Mouse (Mus musculus): ENCODE measurements around the gene Zfp768. TPM values are rescaled to one million over a fixed set of nuclear protein-coding genes. Genes with fewer than 3 reads are reported as not detected.
"Not testable (repeated sequence)": the region's sequence is repeated elsewhere in the genome, so short reads cannot be mapped to it uniquely, and the experiment has no call there.

Zfp768 gene
- total and polyA plus RNA-seq, 3 experiments: 10.9 to 33.6 (median 12.3) TPM

DNA sequence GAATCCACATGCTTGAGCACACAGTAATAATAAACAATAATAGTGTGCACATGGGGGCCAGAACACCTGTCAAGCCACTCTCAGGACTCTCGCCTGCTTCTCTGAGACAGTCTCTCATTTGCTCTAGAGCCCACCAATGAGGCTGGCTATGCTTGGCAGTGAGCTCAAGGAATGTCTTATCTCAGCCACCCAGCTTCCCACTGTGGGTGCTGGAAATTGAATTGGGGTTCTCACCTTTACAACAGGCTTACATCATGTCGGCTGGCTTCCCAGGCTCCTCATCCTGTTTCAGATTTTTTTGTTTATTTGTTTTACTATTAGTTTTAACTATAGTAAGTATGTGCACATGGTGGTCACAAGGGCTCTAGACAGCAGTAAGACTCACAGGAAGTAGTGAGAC, 25.8 kb upstream of the Zfp768 start:
- peaks cover 30% of the 10 kb centered on the region for H3K4me1 ChIP-seq (ENCODE audit: insufficient read depth, low read depth, low read length)
- peaks cover 17% of the 10 kb centered on the region for H3K36me3 ChIP-seq (replicated peaks)
- ATAC-seq (ENCODE audit: extremely low read depth, insufficient number of reproducible peaks, low FRiP score, poor library complexity, severe bottlenecking): no peak
- DNase-seq (ENCODE audit: low spot score): no peak
- no peak overlapping the region for H3K4me3 ChIP-seq (ENCODE audit: low read depth, low read length)
- TF ChIP-seq GATA1 (IDR thresholded peaks at IDR 0.05; ENCODE audit: borderline replicate concordance, low read length): no peak
- TF ChIP-seq POLR2AphosphoS5 (IDR thresholded peaks at IDR 0.05; ENCODE audit: insufficient replicate concordance, low read depth, low read length): no peak
- TF ChIP-seq GATA2 (IDR thresholded peaks at IDR 0.05; ENCODE audit: borderline replicate concordance, low read depth, low read length): no peak
- no peak for TF ChIP-seq CTCF (IDR thresholded peaks at IDR 0.05; ENCODE audit: low read depth, low read length)
- no peak; the same call in 1 of the 2 replicates for TF ChIP-seq TAL1 (conservative IDR thresholded peaks at IDR 0.05; ENCODE audit: low read depth, low read length)
- H3K9me3 ChIP-seq (replicated peaks): no peaks in the 10 kb centered on the region
- peaks cover 7% of the 10 kb centered on the region for H3K27me3 ChIP-seq (ENCODE audit: insufficient read depth, low read length)

DNA sequence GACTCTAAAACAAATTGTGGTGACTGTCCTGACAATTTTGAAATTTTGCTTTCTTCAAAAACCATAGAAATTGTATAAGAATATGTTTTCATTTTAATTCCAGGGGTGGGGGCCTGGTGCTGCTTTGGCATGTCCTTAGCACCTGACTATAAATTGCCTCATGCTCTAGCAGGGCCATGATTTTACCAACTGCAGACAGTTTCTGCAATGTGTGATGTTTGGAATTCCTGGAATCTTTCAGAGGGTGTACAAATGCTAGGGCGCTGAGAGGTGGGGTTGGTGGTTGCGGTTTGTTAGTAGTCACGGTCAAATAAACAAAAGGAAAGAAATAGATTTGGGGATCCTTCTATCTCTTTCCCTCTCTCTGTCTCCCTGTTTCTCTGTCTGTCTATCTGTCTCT, 20.9 kb upstream of the Zfp768 start:
- TF ChIP-seq GATA2 (IDR thresholded peaks at IDR 0.05; ENCODE audit: borderline replicate concordance, low read depth, low read length) (no peak), TAL1 (conservative IDR thresholded peaks at IDR 0.05; ENCODE audit: low read depth, low read length) (no peak), POLR2AphosphoS5 (IDR thresholded peaks at IDR 0.05; ENCODE audit: insufficient replicate concordance, low read depth, low read length) (no peak), CTCF (IDR thresholded peaks at IDR 0.05; ENCODE audit: low read depth, low read length) (no peak), GATA1 (IDR thresholded peaks at IDR 0.05; ENCODE audit: borderline replicate concordance, low read length) (no peak)
- DNase-seq (ENCODE audit: low spot score) (no peak), ATAC-seq (ENCODE audit: extremely low read depth, insufficient number of reproducible peaks, low FRiP score, poor library complexity, severe bottlenecking) (no peak)
- Histone ChIP-seq H3K9me3 (replicated peaks) (no peaks in the 10 kb centered on the region), H3K4me3 (ENCODE audit: low read depth, low read length) (no peak overlapping the region), H3K27me3 (ENCODE audit: insufficient read depth, low read length) (peaks cover 27% of the 10 kb centered on the region), H3K36me3 (replicated peaks) (no peaks in the 10 kb centered on the region), H3K4me1 (ENCODE audit: insufficient read depth, low read depth, low read length) (peaks cover 23% of the 10 kb centered on the region)

DNA sequence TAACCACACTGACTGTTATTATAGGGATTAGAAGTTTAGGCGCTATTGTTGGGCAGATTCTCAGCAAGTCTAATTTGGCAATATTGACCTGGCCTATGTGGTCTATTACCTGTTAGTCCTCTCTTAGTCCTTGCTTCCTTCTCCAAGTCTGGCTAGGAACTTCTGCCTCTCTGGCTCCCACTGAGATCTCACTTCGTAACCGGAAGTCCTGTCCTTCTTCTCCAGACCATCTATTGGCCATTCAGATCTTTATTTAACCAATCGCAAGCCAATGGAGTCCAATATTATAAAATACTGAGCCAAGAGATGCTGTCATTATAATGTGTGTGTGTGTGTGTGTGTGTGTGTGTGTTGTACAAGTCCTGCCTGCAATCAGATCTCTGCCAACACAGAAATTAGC, 18.8 kb upstream of the Zfp768 start:
- TF ChIP-seq TAL1 (conservative IDR thresholded peaks at IDR 0.05; ENCODE audit: low read depth, low read length) (no peak), POLR2AphosphoS5 (IDR thresholded peaks at IDR 0.05; ENCODE audit: insufficient replicate concordance, low read depth, low read length) (no peak), GATA1 (IDR thresholded peaks at IDR 0.05; ENCODE audit: borderline replicate concordance, low read length) (no peak), CTCF (IDR thresholded peaks at IDR 0.05; ENCODE audit: low read depth, low read length) (no peak), GATA2 (IDR thresholded peaks at IDR 0.05; ENCODE audit: borderline replicate concordance, low read depth, low read length) (no peak)
- no peaks in the 10 kb centered on the region for H3K9me3 ChIP-seq (replicated peaks)
- H3K36me3 ChIP-seq (replicated peaks): no peaks in the 10 kb centered on the region
- H3K4me1 ChIP-seq (ENCODE audit: insufficient read depth, low read depth, low read length): peaks cover 19% of the 10 kb centered on the region
- DNase-seq (ENCODE audit: low spot score) (no peak), ATAC-seq (ENCODE audit: extremely low read depth, insufficient number of reproducible peaks, low FRiP score, poor library complexity, severe bottlenecking) (no peak)
- peaks cover 37% of the 10 kb centered on the region for H3K27me3 ChIP-seq (ENCODE audit: insufficient read depth, low read length)
- H3K4me3 ChIP-seq (ENCODE audit: low read depth, low read length): no peak overlapping the region

DNA sequence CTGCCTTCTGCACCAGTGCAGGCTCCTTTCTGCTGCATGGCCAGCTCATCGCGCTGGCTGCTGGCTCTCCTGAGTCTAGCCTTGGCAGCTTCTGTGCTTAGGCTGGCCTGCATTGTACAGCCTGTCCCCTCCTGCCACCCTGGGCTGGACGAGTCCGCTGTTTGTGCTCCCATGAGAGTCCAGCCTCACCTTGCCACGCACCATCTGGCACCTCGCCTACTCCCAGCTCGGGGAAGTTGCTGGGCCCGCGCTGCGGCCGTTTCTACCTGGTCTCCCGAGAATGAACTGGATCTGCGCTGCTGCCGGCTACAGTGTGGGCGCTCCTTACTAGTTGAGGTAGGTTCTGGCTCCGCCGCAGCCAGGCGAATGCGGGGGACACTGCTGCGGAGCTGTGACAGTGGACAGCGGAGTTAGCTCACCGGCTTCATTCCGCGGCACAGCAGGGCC, 18.1 kb upstream of the Zfp768 start:
- H3K9me3 ChIP-seq (replicated peaks): no peaks in the 10 kb centered on the region
- H3K36me3 ChIP-seq (replicated peaks): no peaks in the 10 kb centered on the region
- no peak overlapping the region; the same call in 1 of the 2 replicates for H3K4me3 ChIP-seq (ENCODE audit: low read depth, low read length)
- ATAC-seq (ENCODE audit: extremely low read depth, insufficient number of reproducible peaks, low FRiP score, poor library complexity, severe bottlenecking) (no peak), DNase-seq (ENCODE audit: low spot score) (no peak)
- peaks cover 32% of the 10 kb centered on the region for H3K27me3 ChIP-seq (ENCODE audit: insufficient read depth, low read length)
- no peak for TF ChIP-seq TAL1 (conservative IDR thresholded peaks at IDR 0.05; ENCODE audit: low read depth, low read length)
- no peak for TF ChIP-seq GATA1 (IDR thresholded peaks at IDR 0.05; ENCODE audit: borderline replicate concordance, low read length)
- TF ChIP-seq POLR2AphosphoS5 (IDR thresholded peaks at IDR 0.05; ENCODE audit: insufficient replicate concordance, low read depth, low read length): no peak
- TF ChIP-seq GATA2 (IDR thresholded peaks at IDR 0.05; ENCODE audit: borderline replicate concordance, low read depth, low read length): no peak
- TF ChIP-seq CTCF (IDR thresholded peaks at IDR 0.05; ENCODE audit: low read depth, low read length): no peak
- peaks cover 19% of the 10 kb centered on the region for H3K4me1 ChIP-seq (ENCODE audit: insufficient read depth, low read depth, low read length)

DNA sequence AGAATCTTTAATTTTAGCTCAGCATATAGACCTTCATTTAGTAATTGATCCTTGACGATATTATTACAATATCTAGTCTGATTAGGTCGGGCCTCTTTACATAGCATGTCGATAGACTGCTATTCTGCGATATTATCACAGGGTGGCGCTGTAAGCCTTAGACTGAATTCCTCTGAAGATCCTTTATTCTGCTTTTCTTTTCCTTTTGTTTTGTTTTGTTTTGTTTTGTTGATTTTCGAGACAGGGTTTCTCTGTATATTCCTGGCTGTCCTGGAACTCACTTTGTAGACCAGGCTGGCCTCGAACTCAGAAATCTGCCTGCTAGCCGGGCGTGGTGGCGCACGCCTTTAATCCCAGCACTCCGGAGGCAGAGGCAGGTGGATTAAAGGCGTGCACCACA, 17.0 kb upstream of the Zfp768 start:
- H3K4me3 ChIP-seq (ENCODE audit: low read depth, low read length); H3K9me3 ChIP-seq (replicated peaks); H3K36me3 ChIP-seq (replicated peaks); ATAC-seq (ENCODE audit: extremely low read depth, insufficient number of reproducible peaks, low FRiP score, poor library complexity, severe bottlenecking): not testable (repeated sequence)
- TF ChIP-seq CTCF (IDR thresholded peaks at IDR 0.05; ENCODE audit: low read depth, low read length): peak; percentile 53
- Histone ChIP-seq H3K27me3 (ENCODE audit: insufficient read depth, low read length) (peaks cover 34% of the 10 kb centered on the region), H3K4me1 (ENCODE audit: insufficient read depth, low read depth, low read length) (peaks cover 19% of the 10 kb centered on the region)
- peak; percentile 60 for DNase-seq (ENCODE audit: low spot score)

DNA sequence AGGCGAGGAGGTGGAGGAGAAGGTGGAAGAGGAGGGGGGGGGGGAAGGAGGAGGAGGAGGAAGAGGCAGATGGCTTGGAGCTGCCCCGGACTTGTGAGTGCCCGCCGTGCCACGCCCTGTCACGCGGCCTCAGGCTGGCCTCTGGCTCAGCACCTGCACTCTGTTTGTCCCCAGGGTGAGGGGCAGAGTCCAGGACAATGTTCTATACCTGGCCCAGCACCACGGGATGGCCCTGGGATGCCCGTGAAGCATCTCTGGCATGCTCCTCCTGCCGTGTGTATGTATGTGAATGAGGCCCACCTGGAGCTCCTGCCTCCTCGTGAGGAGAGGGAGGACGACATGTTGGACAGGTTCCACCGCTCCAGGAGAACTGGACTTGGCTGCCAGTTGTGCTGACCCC, 16.1 kb upstream of the Zfp768 start:
- Histone ChIP-seq H3K27me3 (ENCODE audit: insufficient read depth, low read length) (peaks cover 34% of the 10 kb centered on the region), H3K36me3 (replicated peaks) (no peaks in the 10 kb centered on the region), H3K4me3 (ENCODE audit: low read depth, low read length) (no peak overlapping the region), H3K4me1 (ENCODE audit: insufficient read depth, low read depth, low read length) (peaks cover 19% of the 10 kb centered on the region), H3K9me3 (replicated peaks) (no peaks in the 10 kb centered on the region)
- TF ChIP-seq CTCF (IDR thresholded peaks at IDR 0.05; ENCODE audit: low read depth, low read length) (no peak), TAL1 (conservative IDR thresholded peaks at IDR 0.05; ENCODE audit: low read depth, low read length) (no peak), GATA1 (IDR thresholded peaks at IDR 0.05; ENCODE audit: borderline replicate concordance, low read length) (no peak)
- ATAC-seq (ENCODE audit: extremely low read depth, insufficient number of reproducible peaks, low FRiP score, poor library complexity, severe bottlenecking) (no peak), DNase-seq (ENCODE audit: low spot score) (no peak)

DNA sequence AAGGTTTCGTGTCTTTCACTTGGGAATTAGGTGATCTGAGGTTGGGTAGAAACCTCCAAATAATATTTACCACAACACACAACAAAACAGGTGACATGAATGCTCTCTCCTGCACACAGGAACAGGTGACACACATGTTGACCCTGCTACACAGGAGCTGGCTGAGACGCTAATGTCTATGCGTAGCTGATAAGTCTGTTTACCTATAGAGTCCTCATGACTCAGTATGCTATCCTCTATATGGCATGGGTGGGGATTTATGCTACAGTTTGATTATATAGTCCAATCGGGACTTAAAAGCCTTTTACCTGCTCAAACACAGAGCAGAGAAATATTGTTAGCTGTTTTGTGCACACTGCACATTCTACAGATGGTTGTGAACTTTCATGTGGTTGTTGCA, 14.9 kb upstream of the Zfp768 start:
- Histone ChIP-seq H3K27me3 (ENCODE audit: insufficient read depth, low read length) (peaks cover 31% of the 10 kb centered on the region), H3K4me1 (ENCODE audit: insufficient read depth, low read depth, low read length) (peaks cover 14% of the 10 kb centered on the region), H3K9me3 (replicated peaks) (no peaks in the 10 kb centered on the region), H3K4me3 (ENCODE audit: low read depth, low read length) (no peak overlapping the region), H3K36me3 (replicated peaks) (no peaks in the 10 kb centered on the region)
- ATAC-seq (ENCODE audit: extremely low read depth, insufficient number of reproducible peaks, low FRiP score, poor library complexity, severe bottlenecking): no peak
- no peak for DNase-seq (ENCODE audit: low spot score)
- TF ChIP-seq POLR2AphosphoS5 (IDR thresholded peaks at IDR 0.05; ENCODE audit: insufficient replicate concordance, low read depth, low read length) (no peak), GATA2 (IDR thresholded peaks at IDR 0.05; ENCODE audit: borderline replicate concordance, low read depth, low read length) (no peak), TAL1 (conservative IDR thresholded peaks at IDR 0.05; ENCODE audit: low read depth, low read length) (no peak), CTCF (IDR thresholded peaks at IDR 0.05; ENCODE audit: low read depth, low read length) (no peak), GATA1 (IDR thresholded peaks at IDR 0.05; ENCODE audit: borderline replicate concordance, low read length) (no peak)
